Mouse (Mus musculus): ENCODE data around the gene Tas1r2.
A peak's percentile ranks its signal among the peaks of the same experiment; 100 is the strongest.

The Tas1r2 gene

GRCm38 (mm10) chr4:139653238-139653637 lies at the start of gene Tas1r2:
Gene Tas1r2 (plus strand): TSS chr4:139653538.
- DNase-seq, result no peak

GRCm38 (mm10) chr4:139605216-139605615 lies 48.1 kb upstream of the Tas1r2 start:
- no peak for DNase-seq

- DNase-seq, result no peak
Measured at GRCm38 (mm10) chr4:139606732-139607131, 46.6 kb upstream of the Tas1r2 start.

- DNase-seq, result no peak
Measured at GRCm38 (mm10) chr4:139608975-139609374, 44.4 kb upstream of the Tas1r2 start.

- no peak for DNase-seq
Measured at GRCm38 (mm10) chr4:139610954-139611353, 42.4 kb upstream of the Tas1r2 start.

GRCm38 (mm10) chr4:139611542-139611953 lies 41.8 kb upstream of the Tas1r2 start:
- DNase-seq, result peak; percentile 88 to 94

- no peak for DNase-seq
Measured at GRCm38 (mm10) chr4:139614524-139615260, 38.6 kb upstream of the Tas1r2 start.

- no peak for DNase-seq
Measured at GRCm38 (mm10) chr4:139616276-139617000, 36.9 kb upstream of the Tas1r2 start.

- DNase-seq, result peak in 1 of 2 experiments; percentile 66
Measured at GRCm38 (mm10) chr4:139617001-139617364, 36.4 kb upstream of the Tas1r2 start.

GRCm38 (mm10) chr4:139619765-139620164 lies 33.6 kb upstream of the Tas1r2 start:
- DNase-seq, result no peak

- DNase-seq, result peak; percentile 89 to 93
Measured at GRCm38 (mm10) chr4:139622373-139623282, 30.7 kb upstream of the Tas1r2 start, which contains the start of gene Aldh4a1. Gene Aldh4a1 (plus strand): TSS chr4:139622866.

- no peak for DNase-seq
Measured at GRCm38 (mm10) chr4:139623434-139624115, 29.8 kb upstream of the Tas1r2 start.

- no peak for DNase-seq
Measured at GRCm38 (mm10) chr4:139624116-139624489, 29.2 kb upstream of the Tas1r2 start.

GRCm38 (mm10) chr4:139624706-139625105 lies 28.6 kb upstream of the Tas1r2 start:
- no peak for DNase-seq

- no peak for DNase-seq
Measured at GRCm38 (mm10) chr4:139627361-139627760, 26.0 kb upstream of the Tas1r2 start.

GRCm38 (mm10) chr4:139630171-139630570 lies 23.2 kb upstream of the Tas1r2 start:
- no peak for DNase-seq

GRCm38 (mm10) chr4:139631141-139631540 lies 22.2 kb upstream of the Tas1r2 start:
- no peak for DNase-seq

- no peak for DNase-seq
Measured at GRCm38 (mm10) chr4:139631569-139632253, 21.6 kb upstream of the Tas1r2 start.

GRCm38 (mm10) chr4:139632254-139632580 lies 21.1 kb upstream of the Tas1r2 start:
- DNase-seq, result no peak

- DNase-seq, result peak; percentile 89 to 95
Measured at GRCm38 (mm10) chr4:139636373-139636772, 17.0 kb upstream of the Tas1r2 start.

GRCm38 (mm10) chr4:139637847-139638246 lies 15.5 kb upstream of the Tas1r2 start:
- DNase-seq, result no peak

- no peak for DNase-seq
Measured at GRCm38 (mm10) chr4:139638356-139638755, 15.0 kb upstream of the Tas1r2 start.

All from cerebellum, postnatal 14 days (tissue).